Mouse (Mus musculus) liver, embryonic 14.5 days (tissue): ENCODE results near the gene Kdm1a. TPM values are rescaled to one million over a fixed set of nuclear protein-coding genes. Genes with fewer than 3 reads are reported as not detected.

ENCODE experiments used
- ATAC-seq: fragments of 200-750 bp; cut with Nextera tagmentation; 2 replicates; pipeline ENCODE4 v1.8.0; 2017; ENCODE audit warnings: moderate number of reproducible peaks, mild to moderate bottlenecking, moderate library complexity; ENCODE audit not compliant: insufficient read depth
- DNase-seq, 3 experiments: peaks; one replicate each; pipeline ENCODE4 v3.0.0-alpha.2; 2012 to 2013; ENCODE audit warnings: low read depth in 3 of 3, low spot score in 3 of 3
- H3K27ac ChIP-seq: fragments of 300-500 bp; sonication (generic); 2 replicates; pipeline ENCODE4 v1.5.1; 2014; ENCODE audit warnings: moderate library complexity, mild to moderate bottlenecking, control low read depth, inconsistent platforms
- H3K27me3 ChIP-seq: fragments of 300-500 bp; sonication (generic); 2 replicates; pipeline ENCODE4 v1.6.1; 2014; ENCODE audit warnings: mild to moderate bottlenecking, low read length, moderate library complexity; ENCODE audit not compliant: control insufficient read depth, insufficient read depth
- H3K36me3 ChIP-seq: fragments of 300-500 bp; sonication (generic); replicated peaks from 2 replicates; pipeline ENCODE4 v1.6.1; 2014; ENCODE audit warnings: low read depth; ENCODE audit not compliant: control insufficient read depth, insufficient read depth
- H3K4me1 ChIP-seq, 2 experiments: fragments of 200-500 bp in 1 of 2; fragments of 300-500 bp in 1 of 2; sonication (generic) in 1 of 2; replicated peaks; 2 replicates each; pipeline ENCODE4 v1.6.1; 2012 to 2014; ENCODE audit warnings: antibody characterized with exemption in 1 of 2, inconsistent platforms in 1 of 2, low read length in 1 of 2; ENCODE audit not compliant: control insufficient read depth in 2 of 2, insufficient read depth in 2 of 2
- H3K4me2 ChIP-seq: fragments of 300-500 bp; sonication (generic); 2 replicates; pipeline ENCODE4 v1.6.1; 2014; ENCODE audit warnings: low read depth, mild to moderate bottlenecking, control low read depth, moderate library complexity
- H3K4me3 ChIP-seq, 2 experiments: fragments of 200-500 bp in 1 of 2; fragments of 300-500 bp in 1 of 2; sonication (generic) in 1 of 2; 2 replicates each; pipeline ENCODE4 v1.5.1; 2012 to 2014; ENCODE audit warnings: low read depth in 2 of 2, low read length in 2 of 2, mild to moderate bottlenecking in 2 of 2, control low read depth in 1 of 2, inconsistent platforms in 1 of 2, moderate library complexity in 1 of 2; ENCODE audit not compliant: insufficient read depth in 1 of 2
- H3K9ac ChIP-seq: fragments of 300-500 bp; sonication (generic); replicated peaks from 2 replicates; pipeline ENCODE4 v1.6.1; 2014; ENCODE audit warnings: mild to moderate bottlenecking, control low read depth, moderate library complexity
- H3K9me3 ChIP-seq: fragments of 300-500 bp; sonication (generic); 2 replicates; pipeline ENCODE4 v1.6.1; 2016; ENCODE audit warnings: low read length, mixed read lengths; ENCODE audit not compliant: control insufficient read depth
- CTCF ChIP-seq: IDR thresholded peaks from 2 replicates; pipeline ENCODE4 v1.5.1; 2016; ENCODE audit warnings: antibody characterized with exemption, low read depth, control low read depth
- EP300 ChIP-seq: IDR thresholded peaks from 2 replicates; pipeline ENCODE4 v1.6.1; 2016; ENCODE audit warnings: antibody characterized with exemption, low read depth
- WGBS: fragments of 180-500 bp; shearing (Covaris S2); extraction: QIAGEN DNeasy Blood & Tissue Kit; methylation state at CpG from one replicate; pipeline ENCODE4 v1.1.7; 2014; ENCODE audit not compliant: insufficient replicate concordance; 5-methylcytosine and 5-hydroxymethylcytosine counted together
- polyA plus RNA-seq, 2 experiments: library from polyadenylated mRNA; depleted of rRNA in 1 of 2; stranded (reverse) in 1 of 2; unstranded in 1 of 2; fragments of >200 nt; fragmentation: Nextera tagmentation in 1 of 2; extraction: Ambion mirVana in 1 of 2; gene quantifications; 2 replicates each; pipeline versions ENCODE4 v1.2.1 to v1.2.3; 2012 to 2014

Kdm1a gene
- 15.3 and 17.8 TPM in 2 replicates for polyA plus RNA-seq (2012; rRNA removed)
- 12.0 and 14.0 TPM in 2 replicates for polyA plus RNA-seq (2014; fragmentation: Nextera tagmentation; extraction: Ambion mirVana)

DNA sequence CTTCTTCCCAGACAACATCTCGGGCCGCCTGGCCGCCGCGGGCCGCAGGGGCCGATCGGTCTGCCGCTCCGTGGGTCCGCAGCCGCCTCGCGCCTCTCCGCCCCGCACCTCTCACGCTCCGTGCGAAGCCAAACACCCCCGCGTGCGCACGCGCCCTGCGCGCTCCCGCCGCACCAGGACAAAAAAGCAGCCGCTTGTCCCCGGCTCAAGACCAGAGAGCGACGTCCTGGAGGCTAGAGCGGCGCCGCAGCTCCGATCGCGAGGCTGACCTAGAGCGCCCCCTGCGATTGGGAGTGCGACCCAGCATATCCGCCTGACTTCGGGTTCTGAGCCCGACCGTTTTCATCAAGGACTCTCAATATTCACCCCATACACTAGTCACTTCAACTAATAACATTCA, at the start of gene Kdm1a:
Gene Kdm1a, minus strand, starts transcription at position 156 of the 400 bp plus-strand sequence.
- DNase-seq: peak; percentile 83 to 86 (median 84)
- TF ChIP-seq CTCF (peak; percentile 99), EP300 (no peak)
- peaks cover 2% of the 10 kb centered on the region; the same call in 1 of the 2 replicates for H3K36me3 ChIP-seq
- peak within 1 kb of the TSS; percentile 82 for H3K4me2 ChIP-seq
- H3K4me1 ChIP-seq: peaks cover 8 to 18% of the 10 kb centered on the region in 2 experiments
- under 1% methylated on average over 45 of the region's 45 CpGs for WGBS
- H3K4me3 ChIP-seq: peak within 1 kb of the TSS; percentile 96 to 99
- H3K27me3 ChIP-seq: no peaks in the 10 kb centered on the region
- no peaks in the 10 kb centered on the region for H3K9me3 ChIP-seq
- ATAC-seq: peak; percentile 90
- peak within 1 kb of the TSS; percentile 98 for H3K9ac ChIP-seq
- H3K27ac ChIP-seq: peak within 1 kb of the TSS; percentile 63

DNA sequence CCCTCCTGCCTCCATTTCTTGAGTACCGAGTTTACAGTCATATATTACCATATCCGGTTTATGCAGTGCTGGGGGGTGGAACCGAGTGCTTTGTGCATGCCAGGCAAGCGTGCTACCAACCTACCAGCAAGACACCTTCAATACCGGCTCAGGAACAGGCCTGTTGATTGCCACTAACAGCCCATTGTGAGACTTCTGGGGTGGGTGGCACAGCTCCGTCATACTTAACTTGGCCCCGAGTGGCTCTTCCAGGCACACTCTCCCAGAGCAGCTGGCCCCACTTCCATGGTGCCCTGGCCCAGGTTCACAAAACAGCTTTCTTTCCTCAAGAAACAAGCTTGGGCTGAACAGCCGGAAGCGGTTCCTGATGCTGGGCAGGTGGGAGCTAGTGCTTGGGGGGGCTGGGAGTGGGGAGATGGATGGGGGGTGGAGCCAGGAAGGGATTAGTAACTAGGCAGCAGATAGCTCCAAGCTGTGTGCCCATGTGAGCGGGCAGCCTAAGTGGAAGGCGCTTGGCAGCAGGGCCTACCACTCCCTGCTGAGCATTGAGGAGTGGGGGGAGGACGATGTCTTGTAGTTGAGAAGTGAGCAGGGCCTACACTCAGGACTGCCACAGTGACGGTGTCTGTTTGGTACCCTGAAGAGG, 49.5 kb upstream of the Kdm1a start:
- H3K4me3 ChIP-seq: no peak overlapping the region
- H3K36me3 ChIP-seq: no peaks in the 10 kb centered on the region
- H3K27me3 ChIP-seq: no peaks in the 10 kb centered on the region
- TF ChIP-seq CTCF: no peak
- TF ChIP-seq EP300: no peak
- WGBS: 58% methylated on average over 13 of the region's 13 CpGs
- H3K4me1 ChIP-seq: peaks cover 0 to 4% of the 10 kb centered on the region in 2 experiments; a peak in 1 of 4 replicates
- H3K9ac ChIP-seq: no peak overlapping the region
- no peak overlapping the region for H3K4me2 ChIP-seq
- H3K27ac ChIP-seq: no peak overlapping the region
- H3K9me3 ChIP-seq: no peaks in the 10 kb centered on the region
- DNase-seq (no peak), ATAC-seq (no peak)

DNA sequence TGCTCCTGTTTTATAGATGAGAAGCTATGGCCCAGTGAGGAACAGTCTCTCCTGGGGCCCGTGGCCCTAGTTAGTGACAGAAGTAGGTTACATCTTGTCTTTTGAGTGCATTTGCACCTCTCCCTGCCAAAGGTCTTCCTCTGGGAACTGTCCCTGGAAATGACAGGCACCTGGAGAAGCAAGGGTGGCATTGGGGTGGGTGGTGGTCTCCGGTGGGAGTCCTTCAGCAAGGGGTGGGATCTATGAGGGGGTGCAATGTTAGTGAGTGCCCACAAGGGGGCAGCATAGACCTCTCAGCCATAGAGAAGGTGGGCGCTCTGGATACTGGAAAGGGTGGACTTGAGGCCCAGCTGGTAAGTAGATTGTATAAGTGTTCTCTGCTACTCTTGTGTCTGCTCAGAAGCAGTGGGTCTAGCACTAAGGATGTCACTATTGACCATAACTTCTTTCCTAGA, 48.9 kb upstream of the Kdm1a start:
- peaks cover 0 to 4% of the 10 kb centered on the region in 2 experiments; a peak in 1 of 4 replicates for H3K4me1 ChIP-seq
- TF ChIP-seq EP300: no peak
- peak; percentile 89 for TF ChIP-seq CTCF
- no peaks in the 10 kb centered on the region for H3K27me3 ChIP-seq
- no peak overlapping the region for H3K4me3 ChIP-seq
- ATAC-seq (no peak), DNase-seq (no peak)
- H3K9me3 ChIP-seq: no peaks in the 10 kb centered on the region
- WGBS: 50% methylated on average over 3 of the region's 3 CpGs
- no peak overlapping the region for H3K9ac ChIP-seq
- H3K4me2 ChIP-seq: no peak overlapping the region
- H3K36me3 ChIP-seq: no peaks in the 10 kb centered on the region
- no peak overlapping the region for H3K27ac ChIP-seq

DNA sequence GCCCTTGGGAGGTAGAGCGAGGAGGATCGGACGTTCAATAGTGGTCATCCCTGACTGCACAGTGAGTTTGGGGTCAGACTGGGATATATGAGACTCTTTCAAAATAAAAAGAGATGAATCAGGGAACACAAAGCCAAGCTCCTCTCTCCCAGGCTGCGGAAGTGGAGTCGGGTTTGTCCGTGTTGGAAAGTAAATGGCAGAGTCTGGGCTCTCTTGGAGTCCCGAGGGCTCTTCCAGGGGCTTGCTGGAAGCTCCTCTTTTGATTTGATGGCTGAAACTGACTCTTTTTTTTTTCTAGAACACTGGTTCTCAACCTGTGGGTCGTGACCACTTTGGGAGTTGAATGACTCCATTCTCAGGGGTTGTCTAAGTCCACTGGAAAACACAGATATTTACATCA, 47.7 kb upstream of the Kdm1a start:
- no peaks in the 10 kb centered on the region for H3K9me3 ChIP-seq
- H3K4me2 ChIP-seq: no peak overlapping the region
- no peaks in the 10 kb centered on the region for H3K27me3 ChIP-seq
- H3K27ac ChIP-seq: no peak overlapping the region
- no peak for ATAC-seq
- H3K36me3 ChIP-seq: no peaks in the 10 kb centered on the region
- no peak overlapping the region for H3K4me3 ChIP-seq
- H3K4me1 ChIP-seq: peaks cover 0 to 4% of the 10 kb centered on the region in 2 experiments; a peak in 1 of 4 replicates
- 71% methylated on average over 8 of the region's 8 CpGs for WGBS
- DNase-seq: no peak
- no peak overlapping the region for H3K9ac ChIP-seq
- TF ChIP-seq CTCF (no peak), EP300 (no peak)

DNA sequence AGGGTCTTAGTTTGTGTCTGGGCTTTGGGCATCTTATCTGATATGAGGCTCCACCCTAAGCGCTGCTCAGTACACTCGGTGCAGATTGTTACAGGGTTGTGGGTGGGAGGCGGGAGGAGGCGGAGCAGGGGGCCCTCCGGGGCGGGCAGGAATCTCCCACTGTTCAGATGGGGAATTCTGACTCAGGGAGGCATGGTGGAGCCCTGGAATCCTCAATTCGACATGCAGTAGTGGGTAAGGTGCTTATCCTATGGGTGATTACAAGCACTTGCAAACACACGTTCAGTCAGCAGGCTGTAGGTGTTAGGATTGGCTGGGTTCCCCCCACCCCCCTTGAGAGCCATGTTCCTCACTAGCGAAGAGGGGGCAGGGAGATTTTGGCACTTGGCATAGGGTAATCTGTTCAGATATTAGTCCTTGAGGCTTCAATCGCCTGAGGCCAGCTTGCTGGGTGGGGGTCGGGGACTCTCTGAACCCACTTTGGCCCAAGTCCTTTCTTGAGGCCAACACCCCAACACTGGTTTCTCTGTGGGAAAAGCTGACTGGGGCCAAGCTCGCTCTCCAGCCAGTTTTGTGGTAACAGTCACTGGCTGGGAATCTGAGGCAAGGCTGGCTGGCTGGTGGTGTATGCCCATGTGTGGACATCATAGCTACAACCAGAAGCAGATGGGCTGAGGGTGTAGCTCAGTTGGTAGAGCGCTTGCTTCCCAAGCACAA, 47.1 kb upstream of the Kdm1a start:
- Histone ChIP-seq H3K4me1 (peaks cover 0 to 4% of the 10 kb centered on the region in 2 experiments; a peak in 1 of 4 replicates), H3K36me3 (no peaks in the 10 kb centered on the region), H3K27me3 (no peaks in the 10 kb centered on the region), H3K9me3 (no peaks in the 10 kb centered on the region), H3K4me2 (no peak overlapping the region), H3K9ac (no peak overlapping the region), H3K27ac (no peak overlapping the region), H3K4me3 (no peak overlapping the region)
- TF ChIP-seq EP300: no peak
- TF ChIP-seq CTCF: no peak
- ATAC-seq (no peak), DNase-seq (no peak)
- 29% methylated on average over 13 of the region's 13 CpGs for WGBS
